Mouse (Mus musculus) megakaryocyte, embryonic 14.5 days (primary cell): ENCODE data around the gene Herc6. TPM values are rescaled to one million over a fixed set of nuclear protein-coding genes. Genes with fewer than 3 reads are reported as not detected.

Source experiments
- H3K27me3 ChIP-seq: replicated peaks from 2 replicates; pipeline ENCODE3; 2012; ENCODE audit warnings: inconsistent platforms
- H3K36me3 ChIP-seq: replicated peaks from 2 replicates; pipeline ENCODE3; 2012; ENCODE audit warnings: low read length, inconsistent platforms, mixed read lengths
- H3K4me1 ChIP-seq: 2 replicates; pipeline ENCODE4 v1.6.1; 2012; ENCODE audit warnings: inconsistent platforms
- H3K4me3 ChIP-seq: replicated peaks from 2 replicates; pipeline ENCODE3; 2012; ENCODE audit warnings: moderate library complexity, mild to moderate bottlenecking, inconsistent platforms
- H3K9me3 ChIP-seq: 2 replicates; pipeline ENCODE4 v1.6.1; 2012; ENCODE audit warnings: inconsistent platforms
- FLI1 ChIP-seq: IDR thresholded peaks from 2 replicates; pipeline ENCODE4 v1.6.1; 2012; ENCODE audit warnings: low read length, inconsistent platforms, mixed read lengths
- GATA1 ChIP-seq: IDR thresholded peaks from 3 replicates; pipeline ENCODE4 v1.6.1; 2012; ENCODE audit warnings: mixed read lengths, low read length, inconsistent platforms, borderline replicate concordance
- polyA plus RNA-seq: library from polyadenylated mRNA; stranded (reverse); fragments of >175 nt; gene quantifications from 2 replicates; pipeline ENCODE4 v1.2.3, GENCODE M21; 2012; ENCODE audit warnings: low replicate concordance; ENCODE audit not compliant: insufficient read depth

The Herc6 gene
- polyA plus RNA-seq, 1 experiment, result 3.9 TPM

DNA sequence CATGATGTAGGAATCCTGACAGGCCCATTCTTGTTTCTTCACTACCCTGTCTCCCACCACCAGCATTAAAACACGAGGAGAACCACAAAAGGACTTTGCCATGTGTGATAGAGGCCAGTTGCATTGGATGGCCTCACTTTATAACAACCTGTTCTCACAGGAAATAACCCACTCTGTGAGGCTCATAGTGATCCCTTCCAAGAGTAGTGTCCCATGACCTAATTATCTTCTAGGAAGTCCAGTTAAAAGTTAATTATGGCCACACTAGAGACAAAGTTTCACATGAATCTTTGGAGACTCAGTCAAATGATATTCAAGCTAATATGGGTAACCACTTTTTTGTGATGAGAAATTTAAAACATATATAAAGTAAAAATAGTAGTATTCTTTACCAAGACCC, 66.5 kb downstream of the Herc6 start:
- Histone ChIP-seq H3K27me3 (no peaks in the 10 kb centered on the region), H3K36me3 (peaks cover 12% of the 10 kb centered on the region), H3K9me3 (no peaks in the 10 kb centered on the region), H3K4me1 (no peaks in the 10 kb centered on the region; the same call in 1 of the 2 replicates), H3K4me3 (no peak overlapping the region)
- TF ChIP-seq FLI1, result no peak
- TF ChIP-seq GATA1, result no peak

GRCm38 (mm10) chr6:57661295-57661694, 80.5 kb downstream of the Herc6 start:
- Histone ChIP-seq H3K27me3 (no peaks in the 10 kb centered on the region), H3K36me3 (peaks cover 13% of the 10 kb centered on the region), H3K4me1 (peaks cover 6% of the 10 kb centered on the region), H3K4me3 (no peak overlapping the region), H3K9me3 (no peaks in the 10 kb centered on the region)
- TF ChIP-seq GATA1 (no peak), FLI1 (no peak)

DNA sequence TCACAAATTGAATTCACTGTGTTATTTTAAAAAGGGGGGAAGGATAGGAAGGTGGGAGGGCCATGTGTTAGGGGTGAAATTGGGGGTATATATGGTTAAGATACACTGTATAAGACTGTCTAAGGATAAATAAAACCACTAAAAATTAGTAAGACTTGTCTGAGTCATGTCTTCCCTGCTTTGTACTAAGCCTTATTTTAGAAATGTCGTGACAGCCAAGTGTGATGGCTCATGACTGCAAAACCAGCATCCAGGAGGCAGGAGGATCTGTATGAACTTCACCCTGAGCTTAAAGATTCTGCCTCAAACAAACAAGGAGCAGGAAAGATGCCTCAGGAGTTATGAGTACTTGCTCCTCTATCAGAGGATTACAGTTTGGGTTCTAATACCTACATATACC, 103.4 kb downstream of the Herc6 start:
- Histone ChIP-seq H3K36me3 (peaks cover 56% of the 10 kb centered on the region), H3K27me3 (no peaks in the 10 kb centered on the region), H3K4me1 (no peaks in the 10 kb centered on the region), H3K4me3 (no peak overlapping the region), H3K9me3 (no peaks in the 10 kb centered on the region; the same call in 1 of the 2 replicates)
- no peak for TF ChIP-seq GATA1
- TF ChIP-seq FLI1, result no peak

DNA sequence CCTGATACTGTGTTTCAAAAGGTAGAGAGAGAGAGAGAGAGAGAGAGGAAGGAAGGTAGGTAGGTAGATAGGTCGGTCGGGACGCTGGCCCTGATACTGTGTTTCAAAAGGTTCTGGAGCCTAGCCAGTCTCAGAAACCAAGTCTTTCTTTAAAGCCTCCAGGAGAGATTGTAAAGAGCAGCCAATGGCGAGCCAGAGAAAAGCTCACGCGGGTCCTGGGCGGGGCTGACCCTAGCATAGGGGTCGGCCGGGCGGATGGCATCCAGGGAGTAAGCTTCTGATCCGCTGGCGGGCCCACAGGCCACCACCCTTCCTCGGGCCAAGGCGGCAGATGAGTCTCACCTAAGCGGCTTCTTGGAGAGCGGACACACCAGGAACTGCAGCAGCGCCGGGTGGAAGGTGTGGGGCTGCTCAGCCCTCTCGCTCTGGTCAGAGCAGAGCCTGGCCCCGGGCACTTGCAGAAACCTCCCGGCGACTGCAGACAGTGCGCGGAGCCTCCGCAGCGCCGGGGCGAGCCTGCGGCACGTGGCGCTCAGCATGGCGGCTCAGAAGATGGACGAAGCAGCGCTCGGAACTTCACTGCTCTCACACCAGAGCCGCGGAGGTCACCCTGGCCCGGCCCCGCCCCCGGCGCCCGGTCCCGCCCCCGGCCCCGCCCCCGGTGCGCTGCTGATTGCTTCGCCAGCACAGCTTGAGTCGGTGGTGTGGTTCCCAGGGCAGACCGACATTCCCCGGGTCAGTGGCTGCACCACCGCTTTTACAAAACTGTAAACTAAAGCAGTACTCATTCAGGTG, 110.9 kb downstream of the Herc6 start, which contains the start of gene Pyurf:
Gene Pyurf (minus strand): TSS at position 612 of the 795 bp plus-strand sequence.
- Histone ChIP-seq H3K9me3 (no peaks in the 10 kb centered on the region), H3K27me3 (no peaks in the 10 kb centered on the region), H3K36me3 (peaks cover 35% of the 10 kb centered on the region), H3K4me3 (peak within 1 kb of the TSS; percentile 96), H3K4me1 (peaks cover 19% of the 10 kb centered on the region)
- TF ChIP-seq FLI1 (no peak), GATA1 (no peak)

DNA sequence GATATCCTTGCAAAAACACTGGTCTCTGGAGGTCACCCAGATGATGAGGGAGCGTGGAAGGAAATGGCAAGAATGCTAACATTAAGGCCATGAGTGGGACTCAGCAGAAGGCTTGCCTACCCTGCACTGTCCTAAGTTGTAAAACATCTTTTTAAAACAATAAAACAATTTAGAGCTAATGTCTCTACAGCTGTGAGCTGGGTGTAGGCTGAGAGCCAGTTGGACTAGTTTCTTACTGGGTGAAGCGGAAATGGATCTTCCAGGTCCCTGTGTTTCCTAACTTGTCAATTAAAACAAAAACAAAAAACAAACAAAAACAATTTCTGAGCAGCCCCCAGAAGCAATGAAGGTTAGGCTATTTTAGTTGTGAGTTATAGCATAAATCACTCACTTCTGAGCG, 112.3 kb downstream of the Herc6 start:
- Histone ChIP-seq H3K4me1 (peaks cover 19% of the 10 kb centered on the region), H3K9me3 (no peaks in the 10 kb centered on the region), H3K36me3 (peaks cover 21% of the 10 kb centered on the region), H3K4me3 (no peak overlapping the region), H3K27me3 (no peaks in the 10 kb centered on the region)
- TF ChIP-seq GATA1 (no peak), FLI1 (no peak)

GRCm38 (mm10) chr6:57701686-57702085, 120.9 kb downstream of the Herc6 start:
- Histone ChIP-seq H3K4me1 (peaks cover 27% of the 10 kb centered on the region), H3K36me3 (no peaks in the 10 kb centered on the region), H3K4me3 (no peak overlapping the region), H3K27me3 (no peaks in the 10 kb centered on the region), H3K9me3 (no peaks in the 10 kb centered on the region)
- TF ChIP-seq FLI1, result no peak
- TF ChIP-seq GATA1, result no peak

- no peaks in the 10 kb centered on the region for H3K36me3 ChIP-seq
- TF ChIP-seq GATA1 (no peak), FLI1 (no peak)
- no peaks in the 10 kb centered on the region for H3K9me3 ChIP-seq
- peaks cover 31% of the 10 kb centered on the region for H3K4me1 ChIP-seq
- no peaks in the 10 kb centered on the region for H3K27me3 ChIP-seq
- peak within 1 kb of the TSS; percentile 97 for H3K4me3 ChIP-seq
Measured at GRCm38 (mm10) chr6:57702376-57702742, 121.6 kb downstream of the Herc6 start, which contains the start of gene Lancl2. Gene Lancl2 (plus strand): TSS chr6:57702540.

- Histone ChIP-seq H3K9me3 (no peaks in the 10 kb centered on the region), H3K4me1 (peaks cover 32% of the 10 kb centered on the region), H3K36me3 (no peaks in the 10 kb centered on the region), H3K4me3 (peak overlapping the region; percentile 97), H3K27me3 (no peaks in the 10 kb centered on the region)
- TF ChIP-seq FLI1, result no peak
- TF ChIP-seq GATA1, result no peak
Measured at GRCm38 (mm10) chr6:57702743-57703499, 122.1 kb downstream of the Herc6 start.

DNA sequence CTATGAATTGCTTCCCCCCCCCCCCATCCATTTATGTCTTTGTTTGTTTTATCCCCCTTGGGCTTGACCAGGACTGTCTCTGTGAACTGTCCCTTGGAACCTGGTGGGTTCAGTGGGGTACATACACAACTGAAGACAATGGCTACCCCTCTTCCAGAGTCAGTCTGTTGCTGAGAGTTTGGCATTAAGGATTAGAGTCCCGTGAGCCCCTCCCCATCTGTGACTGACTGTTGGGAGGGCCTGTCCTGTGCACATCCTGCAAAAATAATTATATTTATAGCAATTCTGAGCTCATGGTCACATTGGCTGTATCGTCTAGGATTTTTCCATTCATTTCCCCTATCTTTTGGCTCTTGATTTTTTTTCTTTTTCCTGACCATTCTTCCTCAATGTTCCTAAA, 122.9 kb downstream of the Herc6 start:
- no peaks in the 10 kb centered on the region for H3K9me3 ChIP-seq
- no peaks in the 10 kb centered on the region for H3K36me3 ChIP-seq
- peaks cover 32% of the 10 kb centered on the region for H3K4me1 ChIP-seq
- peak overlapping the region; percentile 97 for H3K4me3 ChIP-seq
- no peak for TF ChIP-seq FLI1
- TF ChIP-seq GATA1, result no peak
- no peaks in the 10 kb centered on the region for H3K27me3 ChIP-seq

DNA sequence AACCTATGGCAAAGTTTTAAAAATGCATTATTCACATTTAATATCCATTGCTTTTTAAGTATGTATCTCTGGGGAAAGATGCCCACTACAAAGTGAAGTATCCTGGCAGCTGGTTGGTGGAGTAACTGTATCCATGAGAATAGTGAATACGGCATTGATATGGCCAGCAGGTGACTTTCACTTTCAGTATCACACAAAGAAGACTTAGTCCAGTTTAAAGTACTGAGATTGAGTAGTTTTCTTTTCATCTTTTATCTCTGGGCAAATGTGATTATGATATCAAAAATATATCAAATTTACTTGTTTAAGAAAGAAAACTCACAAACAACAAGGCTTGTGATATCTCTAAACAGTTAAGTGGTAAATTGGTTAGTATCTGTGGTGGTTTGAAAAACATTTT, 125.9 kb downstream of the Herc6 start:
- no peaks in the 10 kb centered on the region for H3K9me3 ChIP-seq
- H3K4me3 ChIP-seq, result peak overlapping the region; percentile 79
- H3K4me1 ChIP-seq, result peaks cover 40% of the 10 kb centered on the region
- no peaks in the 10 kb centered on the region for H3K27me3 ChIP-seq
- no peak for TF ChIP-seq FLI1
- no peaks in the 10 kb centered on the region for H3K36me3 ChIP-seq
